ENCODE assay signal across 9 mouse cellular contexts in genomic region chr13:48869600-48869949, GRCm38 (mm10). TPM values are rescaled to one million over a fixed set of nuclear protein-coding genes. Genes with fewer than 3 reads are reported as not detected.
DNase-seq lines count a peak whose midpoint lies in the region; ATAC-seq lines count a peak whose summit lies in the region.
"Had no signal": no experiment of that assay in that cellular context is flagged by ENCODE, and none has a peak within 500 bp of the region (broad histone marks: within the 10 kb centered on the region; RNA-seq: fewer than 3 reads in every experiment).

No protein-coding gene starts in this region.

- no peaks in the 10 kb centered on the region for H3K36me3 ChIP-seq in heart, embryonic 12.5 days
- no peaks in the 10 kb centered on the region for H3K36me3 ChIP-seq in hindbrain, embryonic 11.5 days (ENCODE audit: control insufficient read depth, insufficient read depth, low read length)
- H3K36me3 ChIP-seq in liver, embryonic 16.5 days (ENCODE audit: control insufficient read depth, insufficient read depth), result no peaks in the 10 kb centered on the region

- WGBS in heart, embryonic 12.5 days, result 14% methylated on average over 5 of the region's 5 CpGs
- whole genome bisulfite sequencing in hindbrain, embryonic 11.5 days, result 16% methylated on average over 5 of the region's 5 CpGs
- 10% methylated on average over 5 of the region's 5 CpGs for WGBS in liver, embryonic 16.5 days (ENCODE audit: insufficient replicate concordance)

- peak overlapping the region; percentile 83 for H3K4me2 ChIP-seq in heart, embryonic 12.5 days
- H3K4me2 ChIP-seq in hindbrain, embryonic 11.5 days (replicated peaks; ENCODE audit: low read depth, low read length), result peak overlapping the region; percentile 71
- peak overlapping the region; percentile 81 for H3K4me2 ChIP-seq in liver, embryonic 16.5 days (ENCODE audit: low read depth, low read length)

- H3K27me3 ChIP-seq in heart, embryonic 12.5 days (replicated peaks), result no peaks in the 10 kb centered on the region
- H3K27me3 ChIP-seq in hindbrain, embryonic 11.5 days (ENCODE audit: control insufficient read depth, insufficient read depth, low read length), result no peaks in the 10 kb centered on the region
- H3K27me3 ChIP-seq in liver, embryonic 16.5 days (ENCODE audit: control insufficient read depth, insufficient read depth, low read depth, low read length), result no peaks in the 10 kb centered on the region
- H3K27me3 ChIP-seq: Patski had no signal

- H3K9me3 ChIP-seq in heart, embryonic 12.5 days (replicated peaks), result no peaks in the 10 kb centered on the region
- no peaks in the 10 kb centered on the region for H3K9me3 ChIP-seq in hindbrain, embryonic 11.5 days (ENCODE audit: control insufficient read depth, low read length)
- no peaks in the 10 kb centered on the region for H3K9me3 ChIP-seq in liver, embryonic 16.5 days (replicated peaks; ENCODE audit: control insufficient read depth, low read length)

- H3K27ac ChIP-seq in heart, embryonic 12.5 days (ENCODE audit: poor library complexity, severe bottlenecking), result peak overlapping the region; percentile 87
- H3K27ac ChIP-seq in hindbrain, embryonic 11.5 days (ENCODE audit: low read depth, low read length), result no peak overlapping the region
- H3K27ac ChIP-seq in liver, embryonic 16.5 days (ENCODE audit: low read length), result peak overlapping the region; percentile 82

- H3K9ac ChIP-seq in heart, embryonic 12.5 days, result peak overlapping the region; percentile 100
- peak overlapping the region; percentile 99 for H3K9ac ChIP-seq in hindbrain, embryonic 11.5 days (ENCODE audit: low read depth, low read length)
- peak overlapping the region; percentile 93 for H3K9ac ChIP-seq in liver, embryonic 16.5 days (ENCODE audit: low read depth, low read length)

- ATAC-seq in heart, embryonic 12.5 days (ENCODE audit: insufficient number of reproducible peaks, low FRiP score), result no peak
- ATAC-seq in hindbrain, embryonic 11.5 days (ENCODE audit: low FRiP score), result no peak
- peak; percentile 3; the same call in 1 of the 2 replicates for ATAC-seq in liver, embryonic 16.5 days (ENCODE audit: low read depth)
- ATAC-seq in activated CD4-positive, CD25-positive, alpha-beta regulatory T cell, adult 4 months, result no peak
- ATAC-seq in monocyte, adult 5-6 weeks (replicated peaks; ENCODE audit: insufficient number of reproducible peaks, low FRiP score, low TSS enrichment, poor library complexity, severe bottlenecking), result no peak; the same call in 1 of the 2 replicates
- ATAC-seq: Patski had no signal

- DNase-seq in heart, postnatal 14 days, result no peak
- DNase-seq in MN1 (ENCODE audit: low spot score), result peak; percentile 27
- DNase-seq in hindbrain, embryonic 11.5 days (ENCODE audit: low spot score), result no peak
- DNase-seq in urinary bladder, adult 2 months (ENCODE audit: low spot score), result no peak

- intact Hi-C loops in heart, postnatal 14 days (cut with DNase I), result no loop called here

- peak overlapping the region; percentile 100 for H3K4me3 ChIP-seq in heart, embryonic 12.5 days
- peak overlapping the region; percentile 96 for H3K4me3 ChIP-seq in hindbrain, embryonic 11.5 days (ENCODE audit: low read depth, low read length)
- H3K4me3 ChIP-seq in liver, embryonic 16.5 days (ENCODE audit: low read depth, low read length), result peak overlapping the region; percentile 81

- H3K4me1 ChIP-seq in heart, embryonic 12.5 days (replicated peaks), result peaks cover 60% of the 10 kb centered on the region
- peaks cover 12% of the 10 kb centered on the region for H3K4me1 ChIP-seq in hindbrain, embryonic 11.5 days (replicated peaks; ENCODE audit: control insufficient read depth, insufficient read depth, low read length)
- peaks cover 25% of the 10 kb centered on the region for H3K4me1 ChIP-seq in liver, embryonic 16.5 days (ENCODE audit: control insufficient read depth, low read depth, low read length)

RNA-seq across cellular contexts. Expression of gene Phf2, which starts 1.3 kb away (rescaled TPM):
- 4.9 and 5.7 TPM in 2 replicates for polyA plus RNA-seq in heart, embryonic 12.5 days (2016; fragmentation: Nextera tagmentation; extraction: Ambion mirVana)
- 10 to 100 TPM; 27.0 to 30.1 TPM for total RNA-seq in heart, postnatal 14 days (2021)
- polyA plus RNA-seq in hindbrain, embryonic 11.5 days (2014; fragmentation: Nextera tagmentation; extraction: Ambion mirVana), result 10.0 and 13.2 TPM in 2 replicates
- 1.7 TPM in 2 replicates for polyA plus RNA-seq in liver, embryonic 16.5 days (2015; fragmentation: Nextera tagmentation; extraction: Ambion mirVana)
- polyA plus RNA-seq in activated CD4-positive, CD25-positive, alpha-beta regulatory T cell, adult 4 months (2017; shearing (Covaris generic)), result 1 to 10 TPM; 3.1 to 3.3 TPM
- polyA plus RNA-seq in urinary bladder, adult 2 months (2012; rRNA removed), result 15.9 and 27.2 TPM in 2 replicates
- total RNA-seq in monocyte, adult 5-6 weeks (2017), result 10.0 to 17.8 TPM (median 13.7 TPM) in 3 replicates
